Mouse (Mus musculus) c-Kit-positive CD71-negative TER-119-negative erythroid progenitor cells, embryonic 14.5 days (primary cell): Measurements from ENCODE around the gene Rhox10.
A peak's percentile ranks its signal among the peaks of the same experiment; 100 is the strongest.
"Not testable (repeated sequence)": the region's sequence is repeated elsewhere in the genome, so short reads cannot be mapped to it uniquely, and the experiment has no call there.

Source experiments
- DNase-seq: peaks from one replicate; pipeline ENCODE4 v3.0.0-alpha.2; 2013; ENCODE audit warnings: low read depth

Rhox10 gene

GRCm38 (mm10) chrX:38066175-38066574, at the start of gene Rhox10:
Gene Rhox10 (plus strand): TSS chrX:38066475.
- DNase-seq: no peak

DNA sequence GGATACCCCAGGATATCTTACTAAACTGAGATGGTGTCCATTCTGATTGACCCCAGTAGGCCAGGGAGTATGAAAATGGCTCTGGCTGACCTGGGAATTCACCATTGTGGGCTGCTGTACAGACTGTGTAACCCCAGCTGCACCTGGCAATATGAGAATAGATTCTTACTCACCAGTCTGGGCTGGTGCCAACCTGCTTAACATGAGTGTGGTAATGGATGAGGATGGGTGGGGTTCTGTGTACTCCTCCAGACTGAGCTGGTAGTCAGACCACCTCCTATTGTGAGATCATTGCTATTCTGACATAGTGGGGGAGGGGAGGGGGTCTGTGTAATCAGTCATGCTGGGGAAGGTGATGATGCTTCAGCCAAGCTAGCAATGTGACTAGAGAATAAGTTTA, 47.7 kb upstream of the Rhox10 start, which contains the start of gene Btg1-ps1:
Gene Btg1-ps1 (minus strand): TSS at position 219 of the 400 bp plus-strand sequence.
- DNase-seq: not testable (repeated sequence)

DNA sequence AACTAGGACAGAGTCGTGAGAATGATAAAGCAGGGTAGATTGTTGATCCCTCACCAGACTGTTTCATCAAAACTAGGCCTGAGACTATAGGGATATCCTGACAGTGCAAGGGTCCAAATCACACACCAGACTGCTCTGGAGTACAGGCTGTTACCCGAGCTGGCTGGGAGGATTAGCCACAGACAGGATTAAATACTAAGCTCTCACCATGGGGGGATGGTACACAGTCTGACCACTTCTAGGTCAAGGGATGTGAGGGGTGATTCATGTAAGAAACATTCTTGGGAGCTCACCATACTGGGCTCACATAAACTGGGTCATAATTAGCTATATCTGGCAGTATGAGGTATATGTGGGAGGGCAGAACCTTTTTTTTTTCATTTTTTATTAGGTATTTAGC, 32.4 kb upstream of the Rhox10 start:
- no peak for DNase-seq

GRCm38 (mm10) chrX:38039666-38040065, 26.6 kb upstream of the Rhox10 start:
- DNase-seq: no peak

DNA sequence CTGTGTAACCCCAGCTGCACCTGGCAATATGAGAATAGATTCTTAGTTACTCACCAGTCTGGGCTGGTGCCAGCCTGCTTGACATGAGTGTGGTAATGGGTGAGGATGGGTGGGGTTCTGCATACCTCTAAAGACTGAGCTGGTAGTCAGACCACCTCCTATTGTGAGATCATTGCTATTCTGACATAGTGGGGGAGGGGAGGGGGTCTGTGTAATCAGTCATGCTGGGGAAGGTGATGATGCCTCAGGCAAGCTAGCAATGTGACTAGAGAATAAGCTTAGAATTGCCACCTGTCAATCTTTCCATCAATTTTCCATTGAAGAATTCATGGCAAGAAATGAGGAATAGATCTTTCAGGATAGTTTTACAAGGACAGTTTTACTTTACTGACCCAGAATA, 23.3 kb upstream of the Rhox10 start, which contains the start of gene Btg1-ps2:
Gene Btg1-ps2 (minus strand): TSS at position 101 of the 400 bp plus-strand sequence.
- DNase-seq: not testable (repeated sequence)

GRCm38 (mm10) chrX:38061544-38061943, 4.7 kb upstream of the Rhox10 start:
- peak; percentile 7 for DNase-seq

DNA sequence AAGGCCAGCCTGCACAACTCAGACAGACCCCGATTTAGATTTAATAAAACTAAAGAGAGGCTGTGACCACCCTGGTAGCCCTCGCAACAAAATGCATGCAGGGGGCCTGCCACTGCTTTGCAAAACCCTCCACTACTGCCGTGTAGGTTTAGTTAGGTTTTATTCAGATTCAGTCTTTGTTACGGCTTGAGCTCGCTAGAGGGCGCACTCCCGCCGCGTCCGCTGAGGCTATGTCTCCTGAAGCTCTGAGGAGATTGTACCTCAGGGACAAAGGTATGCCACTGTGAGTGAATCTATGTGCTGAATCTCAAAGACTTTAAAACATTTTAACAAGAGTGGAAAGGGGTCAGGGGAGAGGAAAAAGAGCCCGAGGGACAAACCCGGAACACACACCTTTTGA, 18.0 kb downstream of the Rhox10 start:
- peak; percentile 7 for DNase-seq

GRCm38 (mm10) chrX:38085041-38085440, 18.8 kb downstream of the Rhox10 start, which contains the start of gene Rhox11:
Gene Rhox11 (minus strand): TSS chrX:38085141.
- no peak for DNase-seq

DNA sequence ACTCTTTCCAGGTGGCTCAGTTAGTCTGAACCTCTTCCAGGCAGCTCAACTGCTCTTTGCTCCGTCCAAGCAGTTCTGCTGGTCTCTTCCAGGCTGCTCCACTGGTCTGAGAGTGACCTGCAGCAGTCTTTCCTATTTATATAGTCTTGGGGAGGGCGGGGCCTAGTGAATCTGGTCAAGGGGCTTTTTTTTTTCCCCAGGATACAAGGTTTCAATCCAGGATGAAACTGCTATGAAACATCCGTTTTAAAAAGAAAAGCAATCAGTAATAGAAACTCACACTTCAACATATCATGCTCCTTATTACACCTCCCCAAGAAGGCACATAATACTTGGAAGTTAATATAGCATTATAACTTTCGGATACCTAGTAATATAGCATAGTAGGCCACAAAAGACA, 44.5 kb downstream of the Rhox10 start, which contains the start of gene Rhox12:
Gene Rhox12 (minus strand): TSS at position 101 of the 400 bp plus-strand sequence.
- no peak for DNase-seq

GRCm38 (mm10) chrX:38120982-38121381, 54.7 kb downstream of the Rhox10 start, which contains the start of gene Rhox13:
Gene Rhox13 (plus strand): TSS chrX:38121219.
- no peak for DNase-seq
